Mouse (Mus musculus): ENCODE data around the gene Speg. TPM values are rescaled to one million over a fixed set of nuclear protein-coding genes. Genes with fewer than 3 reads are reported as not detected.

Speg gene
- polyA plus RNA-seq (2015; fragmentation: Nextera tagmentation; extraction: Ambion mirVana), result 37.1 and 42.3 TPM in 2 replicates

DNA sequence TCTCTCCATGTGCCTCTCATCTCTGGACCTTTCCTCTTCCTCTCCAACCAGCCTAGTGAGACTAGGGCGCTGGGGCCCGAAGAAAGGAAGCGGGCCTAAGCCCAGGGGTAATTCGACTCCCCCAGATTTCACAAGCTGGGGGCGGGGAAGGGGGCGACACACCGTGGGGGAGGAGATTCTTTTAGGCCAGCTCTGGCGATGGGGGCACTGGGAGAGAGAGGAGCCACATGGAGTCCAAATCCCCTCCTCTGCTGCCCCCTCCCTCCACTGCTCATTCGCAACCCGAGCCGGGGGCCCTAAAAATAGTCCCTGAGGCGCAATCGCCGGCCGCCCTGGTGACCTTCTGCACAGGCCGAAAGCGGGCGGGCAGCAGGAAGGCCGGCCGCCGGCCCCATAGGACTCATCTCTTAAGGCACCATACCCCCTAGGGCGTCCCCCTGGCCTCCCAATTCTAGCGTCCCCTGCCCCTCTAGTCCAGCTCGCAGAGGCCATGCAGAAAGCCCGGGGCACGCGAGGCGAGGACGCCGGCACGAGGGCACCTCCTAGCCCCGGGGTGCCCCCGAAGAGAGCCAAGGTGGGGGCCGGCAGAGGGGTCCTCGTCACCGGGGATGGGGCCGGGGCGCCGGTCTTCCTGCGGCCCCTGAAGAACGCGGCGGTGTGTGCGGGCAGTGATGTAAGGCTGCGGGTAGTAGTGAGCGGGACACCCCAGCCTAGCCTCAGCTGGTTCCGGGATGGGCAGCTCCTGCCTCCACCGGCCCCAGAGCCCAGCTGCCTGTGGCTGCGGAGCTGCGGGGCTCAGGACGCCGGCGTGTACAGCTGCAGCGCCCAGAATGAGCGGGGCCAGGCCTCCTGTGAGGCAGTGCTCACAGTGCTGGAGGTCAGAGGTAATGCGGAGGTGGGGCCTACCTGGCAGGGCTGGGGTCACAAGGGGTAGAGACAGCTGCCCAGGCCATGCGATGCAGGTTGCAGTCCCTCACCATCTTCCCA is at the start of gene Speg:
Gene Speg (plus strand): TSS at position 348 of the 987 bp plus-strand sequence.

DNA sequence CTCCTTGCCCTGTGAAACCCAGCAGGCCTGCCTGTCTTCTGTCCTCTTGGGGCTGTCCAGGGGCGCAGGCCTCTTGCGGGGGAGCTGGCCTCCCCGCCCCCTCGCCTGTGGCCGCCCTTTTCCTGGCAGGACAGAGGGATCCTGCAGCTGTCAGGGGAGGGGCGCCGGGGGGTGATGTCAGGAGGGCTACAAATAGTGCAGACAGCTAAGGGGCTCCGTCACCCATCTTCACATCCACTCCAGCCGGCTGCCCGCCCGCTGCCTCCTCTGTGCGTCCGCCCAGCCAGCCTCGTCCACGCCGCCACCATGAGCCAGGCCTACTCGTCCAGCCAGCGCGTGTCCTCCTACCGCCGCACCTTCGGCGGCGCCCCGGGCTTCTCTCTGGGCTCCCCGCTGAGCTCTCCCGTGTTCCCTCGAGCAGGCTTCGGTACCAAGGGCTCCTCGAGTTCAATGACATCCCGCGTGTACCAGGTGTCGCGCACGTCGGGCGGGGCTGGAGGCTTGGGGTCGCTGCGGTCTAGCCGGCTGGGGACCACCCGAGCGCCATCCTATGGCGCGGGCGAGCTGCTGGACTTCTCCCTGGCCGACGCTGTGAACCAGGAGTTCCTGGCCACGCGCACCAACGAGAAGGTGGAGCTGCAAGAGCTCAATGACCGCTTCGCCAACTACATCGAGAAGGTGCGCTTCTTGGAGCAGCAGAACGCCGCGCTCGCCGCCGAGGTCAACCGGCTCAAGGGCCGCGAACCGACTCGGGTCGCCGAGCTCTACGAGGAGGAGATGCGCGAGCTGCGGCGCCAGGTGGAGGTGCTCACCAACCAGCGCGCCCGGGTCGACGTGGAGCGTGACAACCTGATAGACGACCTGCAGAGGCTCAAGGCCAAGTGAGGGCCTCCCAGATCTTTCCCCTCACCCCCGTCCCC is 14.7 kb upstream of the Speg start, which contains the start of gene Des:
Gene Des (plus strand): TSS at position 218 of the 920 bp plus-strand sequence.

DNA sequence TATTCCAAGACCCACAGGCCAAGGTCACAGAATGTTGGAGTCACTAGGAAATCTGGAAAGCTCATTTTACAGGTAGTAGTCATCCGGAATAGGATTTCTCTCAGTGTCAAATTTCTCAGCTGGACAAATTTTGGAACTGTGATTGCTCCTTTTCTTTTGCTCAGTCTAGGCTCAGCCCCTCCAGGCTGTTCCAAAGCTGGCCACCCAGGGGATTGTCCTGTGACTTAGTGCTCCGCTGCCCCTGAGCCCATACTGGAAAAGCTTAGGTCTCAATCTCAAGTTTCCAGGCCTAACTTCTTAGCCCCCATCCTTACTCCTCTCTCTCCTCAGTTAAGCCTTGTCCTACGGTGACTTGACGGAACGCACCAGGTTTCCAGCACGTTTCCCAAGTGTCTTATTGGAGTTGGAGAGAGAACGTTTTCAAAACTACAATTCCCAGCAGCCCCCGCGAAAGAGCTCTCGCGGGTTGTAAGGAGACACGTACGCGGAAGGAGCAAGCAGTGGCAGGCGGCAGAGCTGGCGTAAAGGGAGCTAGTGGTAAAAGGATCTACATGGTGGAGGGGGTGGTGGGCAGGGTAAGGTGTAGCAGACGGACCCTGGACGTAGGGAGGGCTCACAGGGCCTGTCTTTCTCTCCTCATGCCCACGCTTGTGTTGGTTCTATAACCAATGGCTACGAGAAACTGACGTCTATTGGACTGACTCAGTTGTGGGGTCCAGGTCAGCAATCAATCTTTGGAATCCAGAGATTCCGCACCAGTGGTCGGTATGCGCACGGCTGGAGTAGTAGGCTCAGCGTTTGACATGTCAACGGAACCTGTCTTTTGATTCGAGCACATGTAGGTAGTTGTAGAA is 60.6 kb downstream of the Speg start, which contains the start of gene Gmppa:
Gene Gmppa (plus strand): TSS at position 456 of the 854 bp plus-strand sequence.

DNA sequence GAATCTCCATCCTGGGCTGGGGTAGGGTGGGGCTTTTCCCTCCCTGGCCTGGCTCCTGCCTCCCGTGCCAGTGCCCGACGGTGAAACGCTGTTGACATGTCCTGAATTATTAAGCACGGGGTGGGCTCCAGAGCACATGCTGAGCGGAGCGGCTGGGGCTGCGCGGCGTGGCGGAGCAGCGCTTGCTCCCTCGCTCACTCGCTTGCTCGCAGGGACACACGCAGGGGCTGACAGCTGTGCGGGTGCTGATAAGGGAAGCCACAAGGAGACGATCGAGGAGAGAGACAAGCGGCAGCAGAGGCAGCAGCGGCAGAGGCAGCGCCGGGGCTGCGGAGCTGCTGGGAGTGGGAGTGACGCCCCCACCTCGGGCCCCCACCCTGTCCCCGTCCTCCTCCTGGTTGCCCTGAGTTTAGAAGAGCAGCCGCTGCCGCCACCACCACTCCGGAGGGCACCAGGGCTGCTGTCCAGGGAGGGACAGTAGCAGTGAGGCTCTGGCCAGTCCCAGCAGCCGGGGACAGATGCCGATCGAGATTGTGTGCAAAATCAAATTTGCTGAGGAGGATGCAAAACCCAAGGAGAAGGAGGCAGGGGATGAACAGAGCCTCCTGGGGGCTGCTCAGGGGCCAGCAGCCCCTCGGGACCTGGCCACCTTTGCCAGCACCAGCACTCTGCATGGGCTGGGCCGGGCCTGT is 75.4 kb downstream of the Speg start, which contains the start of gene Asic4:
Gene Asic4 (plus strand): TSS at position 123 of the 692 bp plus-strand sequence.

DNA sequence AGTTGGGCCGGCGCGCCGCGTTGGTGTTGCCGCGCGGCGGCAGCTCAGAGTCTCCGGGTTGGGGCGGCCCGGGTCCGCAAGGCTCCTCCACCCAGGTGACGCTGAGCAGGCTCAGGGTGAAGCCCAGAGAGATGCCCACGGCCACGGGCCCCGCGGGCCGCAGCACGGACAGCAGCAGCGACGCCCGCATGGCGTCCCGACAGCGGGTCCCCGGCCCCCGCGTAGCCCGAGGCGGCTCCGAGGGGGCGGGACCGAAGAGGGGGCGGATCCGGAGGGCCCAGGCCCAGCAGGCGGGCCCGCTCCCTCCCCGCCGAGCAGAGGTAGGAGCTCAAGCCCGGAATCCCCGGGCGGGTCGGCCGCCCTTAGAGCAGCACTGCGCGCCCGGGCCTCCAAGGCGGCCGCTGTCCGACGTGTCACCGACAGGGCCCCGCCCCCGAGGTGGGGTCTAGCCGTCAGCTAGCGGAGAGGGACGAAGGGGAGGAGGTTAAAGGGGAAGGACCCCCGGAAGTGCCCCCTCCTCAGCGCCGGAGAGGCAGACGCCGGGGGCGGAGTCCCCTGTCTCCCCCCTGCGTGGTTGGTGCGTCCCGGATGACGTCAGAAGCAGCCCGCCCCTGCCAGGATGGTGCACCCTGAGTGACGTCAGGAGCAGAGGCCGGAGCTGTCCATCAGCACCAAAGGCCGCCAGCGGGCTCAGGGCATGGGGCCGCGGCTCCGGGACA is 104.0 kb downstream of the Speg start, which contains the start of the genes Chpf and Tmem198:
Gene Chpf (minus strand): TSS at position 392 of the 719 bp plus-strand sequence.
Gene Tmem198 (plus strand): TSS at position 617 of the 719 bp plus-strand sequence.

Other genes with a start within 250 kb of the Speg start
- 0.58 and 1.6 TPM in 2 replicates for gene Slc23a3, start 241.4 kb upstream of the Speg start, polyA plus RNA-seq (2015; fragmentation: Nextera tagmentation; extraction: Ambion mirVana)
- 27.1 and 45.5 TPM in 2 replicates for gene Cnppd1, start 232.6 kb upstream of the Speg start, polyA plus RNA-seq (2015; fragmentation: Nextera tagmentation; extraction: Ambion mirVana)
- 61.8 and 69.4 TPM in 2 replicates for gene Retreg2, start 232.5 kb upstream of the Speg start, polyA plus RNA-seq (2015; fragmentation: Nextera tagmentation; extraction: Ambion mirVana)
- gene Zfand2b, start 206.7 kb upstream of the Speg start, polyA plus RNA-seq (2015; fragmentation: Nextera tagmentation; extraction: Ambion mirVana), result 41.2 and 47.4 TPM in 2 replicates
- 17.2 and 24.7 TPM in 2 replicates for gene Abcb6, start 194.9 kb upstream of the Speg start, polyA plus RNA-seq (2015; fragmentation: Nextera tagmentation; extraction: Ambion mirVana)
- gene Ankzf1, start 183.1 kb upstream of the Speg start, polyA plus RNA-seq (2015; fragmentation: Nextera tagmentation; extraction: Ambion mirVana), result 11.5 and 19.9 TPM in 2 replicates
- gene Atg9a, start 183.1 kb upstream of the Speg start, polyA plus RNA-seq (2015; fragmentation: Nextera tagmentation; extraction: Ambion mirVana), result 23.3 and 27.3 TPM in 2 replicates
- gene Glb1l, start 164.5 kb upstream of the Speg start, polyA plus RNA-seq (2015; fragmentation: Nextera tagmentation; extraction: Ambion mirVana), result 8.6 and 14.4 TPM in 2 replicates
- 65.9 and 90.8 TPM in 2 replicates for gene Stk16, start 164.5 kb upstream of the Speg start, polyA plus RNA-seq (2015; fragmentation: Nextera tagmentation; extraction: Ambion mirVana)
- 20.2 and 27.9 TPM in 2 replicates for gene Tuba4a, start 155.4 kb upstream of the Speg start, polyA plus RNA-seq (2015; fragmentation: Nextera tagmentation; extraction: Ambion mirVana)
- gene A630095N17Rik, start 143.2 kb upstream of the Speg start, polyA plus RNA-seq (2015; fragmentation: Nextera tagmentation; extraction: Ambion mirVana), result not detected in 2 replicates
- 21.8 and 24.0 TPM in 2 replicates for gene Dnajb2, start 138.9 kb upstream of the Speg start, polyA plus RNA-seq (2015; fragmentation: Nextera tagmentation; extraction: Ambion mirVana)
- gene Ptprn, start 110.8 kb upstream of the Speg start, polyA plus RNA-seq (2015; fragmentation: Nextera tagmentation; extraction: Ambion mirVana), result 33.3 and 44.0 TPM in 2 replicates
- 153 and 191 TPM in 2 replicates for gene Resp18, start 96.9 kb upstream of the Speg start, polyA plus RNA-seq (2015; fragmentation: Nextera tagmentation; extraction: Ambion mirVana)
- 133 and 170 TPM in 2 replicates for gene Dnpep, start 57.3 kb upstream of the Speg start, polyA plus RNA-seq (2015; fragmentation: Nextera tagmentation; extraction: Ambion mirVana)
- 22.3 and 29.9 TPM in 2 replicates for gene Des, start 15.0 kb upstream of the Speg start, polyA plus RNA-seq (2015; fragmentation: Nextera tagmentation; extraction: Ambion mirVana)
- gene Gmppa, start 60.6 kb downstream of the Speg start, polyA plus RNA-seq (2015; fragmentation: Nextera tagmentation; extraction: Ambion mirVana), result 68.1 and 95.9 TPM in 2 replicates
- gene Asic4, start 75.1 kb downstream of the Speg start, polyA plus RNA-seq (2015; fragmentation: Nextera tagmentation; extraction: Ambion mirVana), result 4.5 and 6.8 TPM in 2 replicates
- 45.8 and 51.6 TPM in 2 replicates for gene Chpf, start 104.0 kb downstream of the Speg start, polyA plus RNA-seq (2015; fragmentation: Nextera tagmentation; extraction: Ambion mirVana)
- 5.4 and 10.3 TPM in 2 replicates for gene Tmem198, start 104.2 kb downstream of the Speg start, polyA plus RNA-seq (2015; fragmentation: Nextera tagmentation; extraction: Ambion mirVana)
- 58.6 and 64.4 TPM in 2 replicates for gene Obsl1, start 131.2 kb downstream of the Speg start, polyA plus RNA-seq (2015; fragmentation: Nextera tagmentation; extraction: Ambion mirVana)
- gene Inha, start 131.8 kb downstream of the Speg start, polyA plus RNA-seq (2015; fragmentation: Nextera tagmentation; extraction: Ambion mirVana), result 68.0 and 193 TPM in 2 replicates
- 12.7 and 15.8 TPM in 2 replicates for gene Stk11ip, start 146.2 kb downstream of the Speg start, polyA plus RNA-seq (2015; fragmentation: Nextera tagmentation; extraction: Ambion mirVana)
- gene Slc4a3, start 171.0 kb downstream of the Speg start, polyA plus RNA-seq (2015; fragmentation: Nextera tagmentation; extraction: Ambion mirVana), result 23.0 and 46.6 TPM in 2 replicates